8 mouse cellular contexts compared by ENCODE assay signal in the genomic region with DNA sequence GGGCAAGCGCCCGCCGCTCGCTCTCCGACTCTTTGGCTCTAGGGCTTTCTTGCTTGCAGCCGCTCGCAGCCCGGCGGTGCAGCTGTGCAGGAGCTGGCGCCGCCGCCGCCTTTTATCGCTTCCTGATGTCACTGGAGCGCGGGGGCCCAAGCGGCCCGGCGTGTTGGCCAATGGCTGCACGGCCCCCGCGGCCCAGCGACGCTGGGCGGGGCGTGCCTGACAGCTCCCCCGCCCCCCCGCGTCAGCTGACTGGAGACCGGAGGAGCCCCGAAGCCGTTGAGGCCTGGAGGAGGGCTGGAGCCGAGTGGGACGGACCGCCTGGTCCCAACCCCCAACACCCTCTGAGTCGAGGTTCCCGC. TPM values are rescaled to one million over a fixed set of nuclear protein-coding genes. Genes with fewer than 3 reads are reported as not detected.
DNase-seq lines count a peak whose midpoint lies in the region; ATAC-seq lines count a peak whose summit lies in the region.

Gene Mafb (minus strand): TSS at position 86 of the 359 bp plus-strand sequence.

- H3K27ac ChIP-seq in embryonic facial prominence, embryonic 10.5 days (replicated peaks), result peak within 1 kb of the TSS; percentile 87
- peak within 1 kb of the TSS; percentile 90 for H3K27ac ChIP-seq in limb, embryonic 10.5 days
- H3K27ac ChIP-seq in midbrain, embryonic 11.5 days (ENCODE audit: low read depth, low read length), result peak within 1 kb of the TSS; percentile 82

- ATAC-seq in midbrain, embryonic 11.5 days (ENCODE audit: low FRiP score), result peak; percentile 94

- under 1% methylated on average over 37 of the region's 37 CpGs for WGBS in embryonic facial prominence, embryonic 10.5 days
- WGBS in limb, embryonic 10.5 days, result under 1% methylated on average over 37 of the region's 37 CpGs
- 0% methylated on average over 31 of the region's 37 CpGs for whole genome bisulfite sequencing in midbrain, embryonic 11.5 days

- peak; percentile 97 to 98 for DNase-seq in adrenal gland, postnatal 36 days
- DNase-seq in embryonic facial prominence, embryonic 10.5 days (ENCODE audit: low spot score), result peak; percentile 95
- peak; percentile 95 to 98 for DNase-seq in heart, adult 18-20 months
- peak; percentile 94 for DNase-seq in kidney, adult 18-20 months
- DNase-seq in limb, embryonic 10.5 days (ENCODE audit: low spot score), result peak; percentile 92
- DNase-seq in midbrain, embryonic 11.5 days (ENCODE audit: low spot score, missing footprints), result peak; percentile 99
- DNase-seq in right cerebral cortex, postnatal 4 days, result peak; percentile 86
- DNase-seq in B cell, adult 2 months, result no peak

- H3K36me3 ChIP-seq in embryonic facial prominence, embryonic 10.5 days (replicated peaks), result no peaks in the 10 kb centered on the region
- H3K36me3 ChIP-seq in limb, embryonic 10.5 days, result no peaks in the 10 kb centered on the region
- H3K36me3 ChIP-seq in midbrain, embryonic 11.5 days (ENCODE audit: control insufficient read depth, insufficient read depth, low read length), result no peaks in the 10 kb centered on the region

- H3K9me3 ChIP-seq in embryonic facial prominence, embryonic 10.5 days, result no peaks in the 10 kb centered on the region
- H3K9me3 ChIP-seq in limb, embryonic 10.5 days (replicated peaks), result no peaks in the 10 kb centered on the region
- no peaks in the 10 kb centered on the region for H3K9me3 ChIP-seq in midbrain, embryonic 11.5 days (ENCODE audit: control insufficient read depth, low read length)

- H3K4me3 ChIP-seq in embryonic facial prominence, embryonic 10.5 days, result peak within 1 kb of the TSS; percentile 69
- H3K4me3 ChIP-seq in limb, embryonic 10.5 days, result peak within 1 kb of the TSS; percentile 67
- peak within 1 kb of the TSS; percentile 50 for H3K4me3 ChIP-seq in midbrain, embryonic 11.5 days (ENCODE audit: low read depth, low read length)

- H3K9ac ChIP-seq in midbrain, embryonic 11.5 days (ENCODE audit: low read length), result peak within 1 kb of the TSS; percentile 80

- H3K4me1 ChIP-seq in embryonic facial prominence, embryonic 10.5 days, result peaks cover 63% of the 10 kb centered on the region
- peaks cover 63% of the 10 kb centered on the region for H3K4me1 ChIP-seq in limb, embryonic 10.5 days
- peaks cover 19% of the 10 kb centered on the region for H3K4me1 ChIP-seq in midbrain, embryonic 11.5 days (ENCODE audit: control insufficient read depth, insufficient read depth, low read length)

- peak within 1 kb of the TSS; percentile 92 for H3K4me2 ChIP-seq in midbrain, embryonic 11.5 days

- H3K27me3 ChIP-seq in embryonic facial prominence, embryonic 10.5 days (replicated peaks; ENCODE audit: low read depth, poor library complexity, severe bottlenecking), result peaks cover 89% of the 10 kb centered on the region
- H3K27me3 ChIP-seq in limb, embryonic 10.5 days (ENCODE audit: low read depth, poor library complexity, severe bottlenecking), result peaks cover 88% of the 10 kb centered on the region
- H3K27me3 ChIP-seq in midbrain, embryonic 11.5 days (ENCODE audit: control insufficient read depth, insufficient read depth, low read length), result peaks cover 74% of the 10 kb centered on the region

RNA-seq across cellular contexts. Expression of gene Mafb, which starts in this region (rescaled TPM):
- total RNA-seq in adrenal gland, postnatal 36 days (2021), result 10 to 100 TPM; 15.4 to 17.5 TPM
- 5.3 and 6.7 TPM in 2 replicates for polyA plus RNA-seq in embryonic facial prominence, embryonic 10.5 days (2016; fragmentation: Nextera tagmentation; extraction: Ambion mirVana)
- 1 to 10 TPM; 8.6 to 9.5 TPM for total RNA-seq in heart, adult 18-20 months (2021)
- polyA plus RNA-seq in limb, embryonic 10.5 days (2016; fragmentation: Nextera tagmentation; extraction: Ambion mirVana), result 2.2 and 4.2 TPM in 2 replicates
- polyA plus RNA-seq in midbrain, embryonic 11.5 days (2014; fragmentation: Nextera tagmentation; extraction: Ambion mirVana), result 3.2 and 3.4 TPM in 2 replicates

Comparison
In these comparisons a context has a peak if more than half of its experiments do, and no peak if none do; other contexts are left out.
1. DNase-seq: peak in adrenal gland, postnatal 36 days (2 of 2), embryonic facial prominence, embryonic 10.5 days (single experiment), heart, adult 18-20 months (2 of 2), kidney, adult 18-20 months (single experiment), limb, embryonic 10.5 days (single experiment), midbrain, embryonic 11.5 days (single experiment) and right cerebral cortex, postnatal 4 days (single experiment); none in B cell, adult 2 months (0 of 2).
2. Peak in every context shown above with its lines, with median percentiles within 50 percentile points of each other: H3K27ac ChIP-seq and H3K4me3 ChIP-seq.